Mouse (Mus musculus): ENCODE data around the gene Ap1g2. TPM values are rescaled to one million over a fixed set of nuclear protein-coding genes. Genes with fewer than 3 reads are reported as not detected.

The Ap1g2 gene
- total and polyA plus RNA-seq, 3 experiments: 12.6 to 47.9 TPM; not detected in 1

- Histone ChIP-seq H3K36me3 (ENCODE audit: control insufficient read depth in 1 of 2, insufficient read depth in 2 of 2, low read length in 2 of 2) (no peaks in the 10 kb centered on the region), H3K9me3 (replicated peaks; ENCODE audit: insufficient read depth, low read length) (no peaks in the 10 kb centered on the region), H3K27ac (ENCODE audit: control insufficient read depth, low read depth, low read length) (no peak overlapping the region), H3K79me2 (ENCODE audit: control insufficient read depth, insufficient read depth, low read length, poor library complexity) (no peaks in the 10 kb centered on the region), H3K4me3 (ENCODE audit: control insufficient read depth in 1 of 2, insufficient read depth in 1 of 2, low read depth in 2 of 2, low read length in 2 of 2) (no peak overlapping the region), H3K27me3 (ENCODE audit: control insufficient read depth in 1 of 2, insufficient read depth in 2 of 2, low read length in 2 of 2) (peaks cover 2 to 5% of the 10 kb centered on the region in 2 experiments; a peak in 3 of 4 replicates), H3K4me1 (ENCODE audit: control insufficient read depth in 1 of 2, insufficient read depth in 2 of 2, low read length in 2 of 2) (no peaks in the 10 kb centered on the region), H3K9ac (ENCODE audit: control insufficient read depth, low read depth, low read length, poor library complexity, severe bottlenecking) (no peak overlapping the region)
- no peak for TF ChIP-seq MAZ (IDR thresholded peaks at IDR 0.05; ENCODE audit: low read depth, low read length)
- no peak for TF ChIP-seq ZC3H11A (IDR thresholded peaks at IDR 0.05; ENCODE audit: low read depth, low read length)
- TF ChIP-seq TBP (IDR thresholded peaks at IDR 0.05; ENCODE audit: low read depth, low read length): no peak
- no peak for TF ChIP-seq POLR2AphosphoS2 (IDR thresholded peaks at IDR 0.05; ENCODE audit: low read length)
- no peak for TF ChIP-seq CHD1 (IDR thresholded peaks at IDR 0.05; ENCODE audit: low read depth, low read length)
- no peak for TF ChIP-seq KAT2A (conservative IDR thresholded peaks at IDR 0.05; ENCODE audit: low read depth, low read length)
- TF ChIP-seq MEF2A (IDR thresholded peaks at IDR 0.05; ENCODE audit: extremely low read depth, insufficient replicate concordance, low read depth, low read length, poor library complexity, severe bottlenecking): no peak
- no peak for TF ChIP-seq USF1 (IDR thresholded peaks at IDR 0.05; ENCODE audit: low read depth, low read length)
- TF ChIP-seq JUND (IDR thresholded peaks at IDR 0.05; ENCODE audit: low read depth, low read length): no peak
- no peak for TF ChIP-seq MYC (IDR thresholded peaks at IDR 0.05; ENCODE audit: low read depth, low read length)
- no peak for TF ChIP-seq RCOR1 (IDR thresholded peaks at IDR 0.05; ENCODE audit: low read depth, low read length)
- no peak for TF ChIP-seq GATA1 (IDR thresholded peaks at IDR 0.05; ENCODE audit: low read depth, low read length)
- TF ChIP-seq HCFC1 (IDR thresholded peaks at IDR 0.05; ENCODE audit: low read depth, low read length): no peak
- TF ChIP-seq MAX (IDR thresholded peaks at IDR 0.05; ENCODE audit: low read length): no peak
- TF ChIP-seq SMC3 (IDR thresholded peaks at IDR 0.05; ENCODE audit: low read depth, low read length): no peak
- no peak for DNase-seq (ENCODE audit: low read depth, low spot score)
These were observed 7.7 kb upstream of the Ap1g2 start for GRCm38 (mm10) chr14:55113975-55114645.

GRCm38 (mm10) chr14:55113351-55113974 is 7.1 kb upstream of the Ap1g2 start:
- Histone ChIP-seq H3K27ac (ENCODE audit: control insufficient read depth, low read depth, low read length) (no peak overlapping the region), H3K36me3 (ENCODE audit: control insufficient read depth in 1 of 2, insufficient read depth in 2 of 2, low read length in 2 of 2) (no peaks in the 10 kb centered on the region), H3K27me3 (ENCODE audit: control insufficient read depth in 1 of 2, insufficient read depth in 2 of 2, low read length in 2 of 2) (peaks cover 2 to 5% of the 10 kb centered on the region in 2 experiments; a peak in 3 of 4 replicates), H3K4me1 (ENCODE audit: control insufficient read depth in 1 of 2, insufficient read depth in 2 of 2, low read length in 2 of 2) (no peaks in the 10 kb centered on the region), H3K9me3 (replicated peaks; ENCODE audit: insufficient read depth, low read length) (no peaks in the 10 kb centered on the region), H3K79me2 (ENCODE audit: control insufficient read depth, insufficient read depth, low read length, poor library complexity) (no peaks in the 10 kb centered on the region), H3K4me3 (ENCODE audit: control insufficient read depth in 1 of 2, insufficient read depth in 1 of 2, low read depth in 2 of 2, low read length in 2 of 2) (no peak overlapping the region), H3K9ac (ENCODE audit: control insufficient read depth, low read depth, low read length, poor library complexity, severe bottlenecking) (no peak overlapping the region)
- no peak for TF ChIP-seq SMC3 (IDR thresholded peaks at IDR 0.05; ENCODE audit: low read depth, low read length)
- TF ChIP-seq GABPA (IDR thresholded peaks at IDR 0.05; ENCODE audit: low read depth, low read length): no peak
- TF ChIP-seq CHD2 (IDR thresholded peaks at IDR 0.05; ENCODE audit: low read length): no peak
- no peak for TF ChIP-seq MYC (IDR thresholded peaks at IDR 0.05; ENCODE audit: low read depth, low read length)
- TF ChIP-seq MAX (IDR thresholded peaks at IDR 0.05; ENCODE audit: low read length): no peak
- no peak for TF ChIP-seq KAT2A (conservative IDR thresholded peaks at IDR 0.05; ENCODE audit: low read depth, low read length)
- TF ChIP-seq USF1 (IDR thresholded peaks at IDR 0.05; ENCODE audit: low read depth, low read length): no peak
- TF ChIP-seq USF2 (IDR thresholded peaks at IDR 0.05; ENCODE audit: borderline replicate concordance in 1 of 2, insufficient read depth in 1 of 2, low read depth in 1 of 2, low read length in 2 of 2): no peak
- TF ChIP-seq MAFK (IDR thresholded peaks at IDR 0.05; ENCODE audit: borderline replicate concordance, low read depth, low read length): no peak
- no peak for TF ChIP-seq POLR2AphosphoS5 (IDR thresholded peaks at IDR 0.05; ENCODE audit: borderline replicate concordance, low read depth, low read length)
- TF ChIP-seq ETS1 (IDR thresholded peaks at IDR 0.05; ENCODE audit: low read depth, low read length): no peak
- TF ChIP-seq TAL1 (IDR thresholded peaks at IDR 0.05; ENCODE audit: low read length): no peak
- no peak for TF ChIP-seq POLR2A (IDR thresholded peaks at IDR 0.05; ENCODE audit: control insufficient read depth in 1 of 2, insufficient read depth in 1 of 2, low read depth in 1 of 2, low read length in 2 of 2, poor library complexity in 1 of 2)
- no peak for TF ChIP-seq NRF1 (IDR thresholded peaks at IDR 0.05; ENCODE audit: insufficient read depth, low read depth, low read length, poor library complexity, severe bottlenecking)
- TF ChIP-seq HCFC1 (IDR thresholded peaks at IDR 0.05; ENCODE audit: low read depth, low read length): no peak
- TF ChIP-seq TCF12 (IDR thresholded peaks at IDR 0.05; ENCODE audit: low read depth, low read length): no peak
- no peak for DNase-seq (ENCODE audit: low read depth, low spot score)
